Mouse (Mus musculus) hindbrain, embryonic 14.5 days (tissue): Measurements from ENCODE around the gene Otor. TPM values are rescaled to one million over a fixed set of nuclear protein-coding genes. Genes with fewer than 3 reads are reported as not detected.

Experiments
- ATAC-seq: fragments of 200-750 bp; cut with Nextera tagmentation; 2 replicates; pipeline ENCODE4 v1.8.0; 2017; ENCODE audit warnings: moderate number of reproducible peaks, mild to moderate bottlenecking, moderate TSS enrichment, moderate library complexity; ENCODE audit not compliant: low FRiP score
- DNase-seq: peaks from one replicate; pipeline ENCODE4 v3.0.0-alpha.2; 2015; ENCODE audit warnings: low spot score
- H3K27ac ChIP-seq: fragments of 300-500 bp; sonication (generic); 2 replicates; pipeline ENCODE4 v1.5.1; 2014; ENCODE audit warnings: mild to moderate bottlenecking, moderate library complexity
- H3K27me3 ChIP-seq: fragments of 300-500 bp; sonication (generic); 2 replicates; pipeline ENCODE4 v1.6.1; 2014; ENCODE audit warnings: mild to moderate bottlenecking, low read length, mixed read lengths; ENCODE audit not compliant: control insufficient read depth, insufficient read depth
- H3K36me3 ChIP-seq: fragments of 300-500 bp; sonication (generic); replicated peaks from 2 replicates; pipeline ENCODE4 v1.6.1; 2014; ENCODE audit not compliant: control insufficient read depth, insufficient read depth
- H3K4me1 ChIP-seq: fragments of 300-500 bp; sonication (generic); replicated peaks from 2 replicates; pipeline ENCODE4 v1.6.1; 2014; ENCODE audit warnings: antibody characterized with exemption, low read length, mixed read lengths; ENCODE audit not compliant: control insufficient read depth, insufficient read depth
- H3K4me2 ChIP-seq: fragments of 300-500 bp; sonication (generic); replicated peaks from 2 replicates; pipeline ENCODE4 v1.6.1; 2014; ENCODE audit warnings: mild to moderate bottlenecking, moderate library complexity
- H3K4me3 ChIP-seq: fragments of 300-500 bp; sonication (generic); replicated peaks from 2 replicates; pipeline ENCODE4 v1.5.1; 2014; ENCODE audit warnings: mild to moderate bottlenecking, low read length
- H3K9ac ChIP-seq: fragments of 300-500 bp; sonication (generic); 2 replicates; pipeline ENCODE4 v1.6.1; 2014
- H3K9me3 ChIP-seq: fragments of 300-500 bp; sonication (generic); 2 replicates; pipeline ENCODE4 v1.6.1; 2016; ENCODE audit warnings: low read length; ENCODE audit not compliant: control insufficient read depth
- WGBS: fragments of 180-500 bp; shearing (Covaris S2); extraction: QIAGEN DNeasy Blood & Tissue Kit; methylation state at CpG from one replicate; pipeline ENCODE4 v1.1.7; 2014; 5-methylcytosine and 5-hydroxymethylcytosine counted together
- polyA plus RNA-seq: library from polyadenylated mRNA; unstranded; fragments of >200 nt; fragmentation: Nextera tagmentation; extraction: Ambion mirVana; gene quantifications from 2 replicates; pipeline ENCODE4 v1.2.1, GENCODE M21; 2014

The Otor gene
- polyA plus RNA-seq, 1 experiment from 2014 or later: not detected

DNA sequence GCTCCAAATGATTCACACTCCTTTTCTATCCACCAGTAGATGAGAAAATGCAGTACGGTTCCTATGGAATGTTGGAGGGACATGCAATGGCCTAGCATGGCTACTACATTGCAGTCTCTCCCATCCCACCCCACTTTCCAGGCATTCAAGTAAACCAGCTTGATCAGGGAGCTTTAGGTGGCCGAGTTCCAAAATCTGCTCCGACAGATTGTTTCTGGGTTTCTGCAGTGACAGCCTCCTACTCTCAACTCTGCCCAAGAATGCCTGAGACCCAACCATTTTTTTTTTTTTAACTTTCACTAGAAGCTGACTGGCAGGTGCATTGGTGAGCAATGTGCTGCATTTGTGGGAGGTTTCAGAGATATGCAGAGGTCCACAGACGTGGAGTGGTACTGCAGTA, 36.4 kb downstream of the Otor start:
- ATAC-seq: no peak
- H3K36me3 ChIP-seq: no peaks in the 10 kb centered on the region
- H3K9me3 ChIP-seq: no peaks in the 10 kb centered on the region
- no peaks in the 10 kb centered on the region for H3K4me1 ChIP-seq
- no peak overlapping the region for H3K4me3 ChIP-seq
- no peaks in the 10 kb centered on the region for H3K27me3 ChIP-seq
- no peak overlapping the region for H3K9ac ChIP-seq
- DNase-seq: no peak
- H3K4me2 ChIP-seq: no peak overlapping the region
- H3K27ac ChIP-seq: no peak overlapping the region
- 80% methylated on average over 4 of the region's 4 CpGs for WGBS

DNA sequence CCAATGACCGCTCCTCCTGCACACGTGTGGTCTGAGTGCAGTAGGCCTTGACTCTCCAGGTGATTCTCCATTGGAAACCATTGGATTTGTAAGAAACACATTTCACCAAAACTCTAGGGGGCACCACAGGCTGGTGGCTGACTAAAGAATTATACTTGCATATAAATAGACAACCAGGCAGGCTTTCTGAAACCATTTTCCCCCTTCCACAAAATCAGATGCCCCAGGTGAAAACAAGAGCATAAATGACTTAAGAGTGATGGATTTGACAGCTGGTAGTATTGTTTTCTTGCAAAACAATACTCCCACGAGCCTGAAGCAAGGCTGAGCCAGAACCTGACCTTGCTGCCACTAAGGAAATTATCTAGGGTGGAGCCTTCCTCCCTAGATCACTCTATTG, 39.2 kb downstream of the Otor start:
- Histone ChIP-seq H3K4me1 (no peaks in the 10 kb centered on the region), H3K27ac (no peak overlapping the region), H3K36me3 (no peaks in the 10 kb centered on the region), H3K4me2 (no peak overlapping the region), H3K9me3 (no peaks in the 10 kb centered on the region), H3K27me3 (no peaks in the 10 kb centered on the region), H3K4me3 (no peak overlapping the region), H3K9ac (no peak overlapping the region)
- DNase-seq (peak; percentile 53), ATAC-seq (no peak)
- 55% methylated on average over 3 of the region's 3 CpGs for WGBS

DNA sequence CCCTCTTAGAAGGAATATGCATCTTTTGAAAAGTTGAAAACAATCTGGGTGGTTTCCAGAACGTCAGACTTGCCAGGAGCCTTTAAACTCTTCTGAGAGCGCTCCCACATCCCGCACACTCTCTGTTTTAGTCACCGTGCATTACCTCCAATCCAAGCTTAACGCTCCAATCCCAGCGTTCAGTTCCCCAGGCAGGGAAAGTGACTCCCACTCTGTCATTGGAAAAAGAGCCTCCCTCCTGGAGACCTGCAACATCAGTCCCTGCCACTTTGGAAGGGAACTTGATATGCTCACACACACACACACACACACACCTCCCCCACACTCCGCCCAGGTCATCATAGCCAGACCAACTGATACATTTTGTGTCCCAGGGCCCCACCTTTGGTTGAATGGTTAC, 39.9 kb downstream of the Otor start:
- 80% methylated on average over 7 of the region's 7 CpGs for WGBS
- Histone ChIP-seq H3K36me3 (no peaks in the 10 kb centered on the region), H3K9ac (no peak overlapping the region), H3K9me3 (no peaks in the 10 kb centered on the region), H3K4me2 (no peak overlapping the region), H3K4me1 (no peaks in the 10 kb centered on the region), H3K27me3 (no peaks in the 10 kb centered on the region), H3K27ac (no peak overlapping the region), H3K4me3 (no peak overlapping the region)
- ATAC-seq (no peak), DNase-seq (no peak)

DNA sequence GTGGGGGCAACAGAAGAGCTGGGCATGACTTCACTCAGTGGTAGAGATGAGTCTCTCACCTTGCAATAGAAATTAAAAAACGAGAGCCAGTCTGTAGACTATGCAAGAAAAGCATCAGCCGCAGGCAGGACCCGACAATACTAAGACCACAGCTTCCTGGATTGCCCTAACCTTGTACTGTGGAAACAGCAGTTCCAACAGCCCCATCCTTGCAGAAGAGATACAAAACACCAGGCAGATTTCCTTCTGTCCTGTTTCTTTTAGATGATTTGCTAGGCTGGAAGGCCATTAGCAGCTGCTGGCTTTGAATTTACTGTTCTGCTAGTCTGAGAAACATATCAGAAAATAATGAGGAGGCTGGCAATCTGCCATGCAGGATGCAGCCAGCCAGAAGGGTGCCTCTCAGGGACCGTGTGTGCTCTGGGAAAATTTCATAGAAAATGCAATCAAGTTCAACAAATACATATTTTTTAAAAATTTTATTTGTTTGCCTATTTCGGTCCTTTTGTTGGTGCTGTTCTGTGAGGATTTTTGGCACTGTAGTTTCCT, 52.9 kb downstream of the Otor start:
- Histone ChIP-seq H3K9ac (no peak overlapping the region), H3K4me2 (no peak overlapping the region), H3K9me3 (no peaks in the 10 kb centered on the region), H3K27ac (peak overlapping the region; percentile 40; the same call in 1 of the 2 replicates), H3K4me3 (no peak overlapping the region), H3K4me1 (0 out of 2 replicates have a peak, but pooled peaks cover 3% of the 10 kb centered on the region), H3K27me3 (no peaks in the 10 kb centered on the region), H3K36me3 (no peaks in the 10 kb centered on the region)
- ATAC-seq: peak; percentile 34; the same call in 1 of the 2 replicates
- DNase-seq: peak; percentile 59
- 75% methylated on average over 5 of the region's 5 CpGs for WGBS

Other genes with a start within 250 kb of the Otor start
- gene Kif16b, start 176.9 kb upstream of the Otor start, polyA plus RNA-seq: 3.5 and 4.5 TPM in 2 replicates
- gene Snrpb2, start 15.4 kb upstream of the Otor start, polyA plus RNA-seq: 49.3 and 56.9 TPM in 2 replicates